ENCODE assay signal across 8 mouse cellular contexts in genomic region chr12:102640436-102641163, GRCm38 (mm10).
A peak's percentile ranks its signal among the peaks of the same experiment; 100 is the strongest.
DNase-seq lines count a peak whose midpoint lies in the region; ATAC-seq and TF ChIP-seq lines count a peak whose summit lies in the region.

No protein-coding gene starts in this region.

- H3K9me3 ChIP-seq in heart, embryonic 15.5 days (replicated peaks) = no peaks in the 10 kb centered on the region

- 0 out of 2 replicates have a peak, but pooled peaks have one; percentile 21 for ATAC-seq in heart, embryonic 15.5 days (replicated peaks; ENCODE audit: insufficient number of reproducible peaks, insufficient read depth, low FRiP score, low read depth)

- no peak overlapping the region for H3K9ac ChIP-seq in heart, embryonic 15.5 days

- no peak for DNase-seq in heart, postnatal 25 days (ENCODE audit: low spot score)
- peak; percentile 92 to 96 for DNase-seq in cerebellum, adult 2 months
- DNase-seq in heart, postnatal 4 days = peak; percentile 34
- DNase-seq in mesoderm, embryonic 11.5 days (ENCODE audit: low read depth, low spot score) = peak; percentile 39
- no peak for DNase-seq in lung, postnatal 14 days
- DNase-seq in thymus, adult 18-20 months = no peak
- DNase-seq in T-cell, adult 2 months (ENCODE audit: low spot score) = no peak

- WGBS in heart, embryonic 15.5 days = 43% methylated on average over 9 of the region's 9 CpGs
- WGBS in cerebellum, adult 2 months = 11% methylated on average over 9 of the region's 9 CpGs

- H3K36me3 ChIP-seq in heart, embryonic 15.5 days = no peaks in the 10 kb centered on the region

- intact Hi-C loops in heart, postnatal 25 days (cut with DNase I) = no loop called here

- H3K27me3 ChIP-seq in heart, embryonic 15.5 days = no peaks in the 10 kb centered on the region
- no peaks in the 10 kb centered on the region for H3K27me3 ChIP-seq in cerebellum, adult 2 months (ENCODE audit: control insufficient read depth, insufficient read depth, low read length)

- no peak overlapping the region for H3K27ac ChIP-seq in heart, embryonic 15.5 days
- peak overlapping the region; percentile 83 for H3K27ac ChIP-seq in cerebellum, adult 2 months (ENCODE audit: insufficient read depth, low read length)

- TF ChIP-seq CTCF in cerebellum, adult 2 months (IDR thresholded peaks at IDR 0.05; ENCODE audit: borderline replicate concordance, insufficient read depth, low read depth, low read length) = no peak

- H3K4me3 ChIP-seq in heart, embryonic 15.5 days = no peak overlapping the region
- no peak overlapping the region for H3K4me3 ChIP-seq in cerebellum, adult 2 months (replicated peaks; ENCODE audit: insufficient read depth, low read depth, low read length)

- TF ChIP-seq POLR2A in cerebellum, adult 2 months (IDR thresholded peaks at IDR 0.05; ENCODE audit: borderline replicate concordance, insufficient read depth, low read length) = no peak

- peaks cover 20% of the 10 kb centered on the region for H3K4me1 ChIP-seq in heart, embryonic 15.5 days (replicated peaks)
- peaks cover 61% of the 10 kb centered on the region for H3K4me1 ChIP-seq in cerebellum, adult 2 months (ENCODE audit: control insufficient read depth, insufficient read depth, low read length)

- H3K4me2 ChIP-seq in heart, embryonic 15.5 days = no peak overlapping the region

Comparison
In these comparisons a context has a peak if more than half of its experiments do, and no peak if none do; other contexts are left out.
1. DNase-seq: peak in cerebellum, adult 2 months (2 of 2), heart, postnatal 4 days (single experiment) and mesoderm, embryonic 11.5 days (single experiment); none in heart, postnatal 25 days (single experiment), lung, postnatal 14 days (single experiment), thymus, adult 18-20 months (0 of 2) and T-cell, adult 2 months (single experiment).